Mouse (Mus musculus) heart, embryonic 14.5 days (tissue): ENCODE results near the gene Rfng. TPM values are rescaled to one million over a fixed set of nuclear protein-coding genes. Genes with fewer than 3 reads are reported as not detected.
"Not testable (repeated sequence)": the region's sequence is repeated elsewhere in the genome, so short reads cannot be mapped to it uniquely, and the experiment has no call there.

Source experiments
- ATAC-seq: fragments of 200-750 bp; cut with Nextera tagmentation; 2 replicates; pipeline ENCODE4 v1.8.0; 2017; ENCODE audit warnings: low read depth, moderate TSS enrichment; ENCODE audit not compliant: insufficient number of reproducible peaks, insufficient read depth, low FRiP score
- H3K27ac ChIP-seq, 2 experiments: fragments of 200-500 bp in 1 of 2; fragments of 300-500 bp in 1 of 2; sonication (generic) in 1 of 2; replicated peaks in 1 of 2; 2 replicates each; pipeline ENCODE4 v1.5.1; 2012 to 2014; ENCODE audit warnings: low read depth in 2 of 2, low read length in 2 of 2, control low read depth in 1 of 2, mild to moderate bottlenecking in 1 of 2, mixed read lengths in 1 of 2; ENCODE audit not compliant: control insufficient read depth in 1 of 2, insufficient read depth in 1 of 2
- H3K27me3 ChIP-seq: fragments of 300-500 bp; sonication (generic); 2 replicates; pipeline ENCODE4 v1.6.1; 2014; ENCODE audit warnings: mild to moderate bottlenecking, low read length, control low read depth; ENCODE audit not compliant: control insufficient read depth, insufficient read depth
- H3K36me3 ChIP-seq: fragments of 300-500 bp; sonication (generic); 2 replicates; pipeline ENCODE4 v1.6.1; 2014; ENCODE audit warnings: mild to moderate bottlenecking, control low read depth, low read length, mixed read lengths; ENCODE audit not compliant: control insufficient read depth, insufficient read depth
- H3K4me1 ChIP-seq, 2 experiments: fragments of 200-500 bp in 1 of 2; fragments of 300-500 bp in 1 of 2; sonication (generic) in 1 of 2; 2 replicates each; pipeline ENCODE4 v1.6.1; 2012 to 2014; ENCODE audit warnings: low read length in 2 of 2, control low read depth in 1 of 2, mixed read lengths in 1 of 2; ENCODE audit not compliant: control insufficient read depth in 2 of 2, insufficient read depth in 2 of 2
- H3K4me2 ChIP-seq: fragments of 300-500 bp; sonication (generic); 2 replicates; pipeline ENCODE4 v1.6.1; 2014; ENCODE audit warnings: mild to moderate bottlenecking, low read length
- H3K4me3 ChIP-seq, 2 experiments: fragments of 200-500 bp in 1 of 2; fragments of 300-500 bp in 1 of 2; sonication (generic) in 1 of 2; 2 replicates each; pipeline ENCODE4 v1.5.1; 2012 to 2014; ENCODE audit warnings: low read length in 2 of 2, mild to moderate bottlenecking in 2 of 2, control low read depth in 1 of 2, low read depth in 1 of 2, moderate library complexity in 1 of 2; ENCODE audit not compliant: control insufficient read depth in 1 of 2, insufficient read depth in 1 of 2
- H3K9ac ChIP-seq: fragments of 300-500 bp; sonication (generic); 2 replicates; pipeline ENCODE4 v1.6.1; 2014; ENCODE audit warnings: mild to moderate bottlenecking, low read length
- H3K9me3 ChIP-seq: fragments of 300-500 bp; sonication (generic); 2 replicates; pipeline ENCODE4 v1.6.1; 2016; ENCODE audit warnings: low read length, control low read depth; ENCODE audit not compliant: control insufficient read depth
- WGBS: fragments of 180-500 bp; shearing (Covaris S2); extraction: QIAGEN DNeasy Blood & Tissue Kit; methylation state at CpG from one replicate; pipeline ENCODE4 v1.1.7; 2014; 5-methylcytosine and 5-hydroxymethylcytosine counted together
- polyA plus RNA-seq: library from polyadenylated mRNA; unstranded; fragments of >200 nt; fragmentation: Nextera tagmentation; extraction: Ambion mirVana; gene quantifications from 2 replicates; pipeline ENCODE4 v1.2.1, GENCODE M21; 2014

The Rfng gene
- polyA plus RNA-seq, 1 experiment from 2014 or later = 16.7 TPM

DNA sequence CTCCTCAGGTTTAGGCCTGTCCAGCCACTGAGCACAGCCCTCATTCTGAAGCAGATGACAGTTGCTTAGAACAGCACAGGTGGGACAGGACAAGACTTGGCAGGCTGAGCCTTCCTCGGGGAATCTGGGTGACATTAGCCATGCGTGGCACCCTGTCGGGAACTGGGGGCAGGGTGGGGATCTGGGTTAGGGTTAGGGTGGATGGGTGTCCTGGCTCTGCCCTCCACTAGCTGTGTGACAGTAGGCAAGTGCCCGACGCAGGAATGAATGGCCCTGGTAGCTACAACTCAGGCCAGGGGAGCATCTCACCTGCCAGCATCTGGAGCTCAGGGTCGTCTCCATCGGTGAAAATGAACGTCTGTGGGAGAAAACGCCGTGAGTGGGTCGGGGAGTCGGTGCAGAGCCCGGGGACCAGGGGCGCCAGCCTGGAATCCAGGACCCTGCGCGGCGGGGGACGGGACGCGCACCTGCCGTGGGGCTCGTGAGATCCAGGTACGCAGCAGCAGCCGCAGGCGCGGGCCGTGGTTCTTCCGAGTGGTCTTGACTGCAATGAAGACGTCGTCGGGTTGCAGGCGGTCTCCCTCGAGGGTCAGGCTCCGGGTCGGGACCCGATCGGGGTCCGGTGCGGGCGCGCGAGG lies 462 bp downstream of the Rfng start:
- peak overlapping the region; percentile 81 to 98 for H3K4me3 ChIP-seq
- H3K27ac ChIP-seq = peak overlapping the region in 1 of 2 experiments; percentile 69; a peak in 2 of 4 replicates
- H3K36me3 ChIP-seq = peaks cover 43% of the 10 kb centered on the region
- H3K9ac ChIP-seq = peak overlapping the region; percentile 94
- WGBS = 2% methylated on average over 42 of the region's 42 CpGs
- H3K4me2 ChIP-seq = peak overlapping the region; percentile 89
- ATAC-seq = no peak
- H3K9me3 ChIP-seq = no peaks in the 10 kb centered on the region
- H3K4me1 ChIP-seq = peaks cover 11 to 12% of the 10 kb centered on the region in 2 experiments
- no peaks in the 10 kb centered on the region for H3K27me3 ChIP-seq

DNA sequence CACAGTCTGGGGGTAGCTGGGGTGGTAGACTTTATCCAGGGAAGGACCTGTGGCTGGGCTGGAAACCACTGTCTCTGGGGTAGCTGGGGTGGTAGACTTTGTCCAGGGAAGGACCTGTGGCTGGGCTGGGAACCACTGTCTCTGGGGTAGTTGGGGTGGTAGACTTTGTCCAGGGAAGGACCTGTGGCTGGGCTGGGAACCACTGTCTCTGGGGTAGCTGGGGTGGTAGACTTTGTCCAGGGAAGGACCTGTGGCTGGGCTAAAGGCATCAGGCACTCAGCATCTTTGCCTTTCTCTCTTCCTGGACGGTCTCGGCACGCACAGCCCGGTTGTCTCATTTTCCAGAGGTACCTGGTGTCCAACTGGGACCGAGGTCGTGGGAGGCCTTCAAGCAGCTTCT lies 2.6 kb downstream of the Rfng start:
- H3K27me3 ChIP-seq, H3K4me2 ChIP-seq, H3K27ac ChIP-seq, ATAC-seq, H3K9me3 ChIP-seq, H3K4me3 ChIP-seq, H3K9ac ChIP-seq: not testable (repeated sequence)
- peaks cover 11 to 12% of the 10 kb centered on the region in 2 experiments for H3K4me1 ChIP-seq
- peaks cover 22% of the 10 kb centered on the region for H3K36me3 ChIP-seq
- WGBS = 93% methylated on average over 6 of the region's 6 CpGs

DNA sequence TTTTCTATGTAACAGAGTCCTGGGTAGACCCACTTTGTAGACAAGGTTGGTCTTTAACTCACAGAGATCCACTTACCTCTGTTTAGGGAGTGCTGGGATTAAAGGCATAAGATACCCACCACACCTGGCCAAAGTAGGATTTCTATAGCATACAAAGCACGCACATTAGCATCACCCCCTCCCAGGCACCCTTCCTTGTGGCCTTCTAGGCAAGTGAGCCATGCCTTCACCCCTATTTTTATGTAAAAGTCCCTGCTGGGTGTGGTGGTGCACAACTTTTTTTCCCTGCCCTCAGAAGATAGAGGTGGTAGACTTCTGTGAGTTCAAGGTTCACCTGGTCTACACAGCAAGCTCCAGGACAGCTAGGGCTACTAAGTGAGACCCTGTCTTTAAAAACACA lies 4.1 kb downstream of the Rfng start:
- Histone ChIP-seq H3K4me3 (no peak overlapping the region), H3K9me3 (no peaks in the 10 kb centered on the region), H3K4me1 (peaks cover 5 to 6% of the 10 kb centered on the region in 2 experiments; a peak in 3 of 4 replicates), H3K27me3 (no peaks in the 10 kb centered on the region), H3K9ac (no peak overlapping the region), H3K4me2 (no peak overlapping the region), H3K27ac (no peak overlapping the region), H3K36me3 (peaks cover 15% of the 10 kb centered on the region)
- WGBS = 89% methylated on average over 1 of the region's 1 CpGs
- no peak for ATAC-seq

DNA sequence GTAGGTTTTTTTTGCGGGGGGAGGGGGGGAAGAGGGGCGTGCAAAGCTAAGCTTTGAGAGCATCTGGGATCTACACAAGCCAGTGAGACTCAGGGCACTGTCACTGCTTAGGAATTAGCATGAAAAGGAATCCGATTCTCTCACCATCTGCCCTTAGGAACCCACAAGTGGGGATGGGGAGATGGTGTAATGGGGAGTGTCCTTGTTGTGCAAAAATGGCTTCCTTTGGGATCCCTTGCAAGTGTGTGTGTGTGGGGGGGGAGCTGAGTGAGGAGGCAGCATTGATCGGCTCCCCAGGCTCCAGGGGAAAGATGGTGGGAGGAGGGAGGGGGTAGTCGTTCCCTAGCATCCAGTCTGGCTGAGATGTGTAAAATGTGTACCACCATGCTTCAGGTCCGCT lies 6.9 kb downstream of the Rfng start:
- WGBS = 28% methylated on average over 6 of the region's 6 CpGs

DNA sequence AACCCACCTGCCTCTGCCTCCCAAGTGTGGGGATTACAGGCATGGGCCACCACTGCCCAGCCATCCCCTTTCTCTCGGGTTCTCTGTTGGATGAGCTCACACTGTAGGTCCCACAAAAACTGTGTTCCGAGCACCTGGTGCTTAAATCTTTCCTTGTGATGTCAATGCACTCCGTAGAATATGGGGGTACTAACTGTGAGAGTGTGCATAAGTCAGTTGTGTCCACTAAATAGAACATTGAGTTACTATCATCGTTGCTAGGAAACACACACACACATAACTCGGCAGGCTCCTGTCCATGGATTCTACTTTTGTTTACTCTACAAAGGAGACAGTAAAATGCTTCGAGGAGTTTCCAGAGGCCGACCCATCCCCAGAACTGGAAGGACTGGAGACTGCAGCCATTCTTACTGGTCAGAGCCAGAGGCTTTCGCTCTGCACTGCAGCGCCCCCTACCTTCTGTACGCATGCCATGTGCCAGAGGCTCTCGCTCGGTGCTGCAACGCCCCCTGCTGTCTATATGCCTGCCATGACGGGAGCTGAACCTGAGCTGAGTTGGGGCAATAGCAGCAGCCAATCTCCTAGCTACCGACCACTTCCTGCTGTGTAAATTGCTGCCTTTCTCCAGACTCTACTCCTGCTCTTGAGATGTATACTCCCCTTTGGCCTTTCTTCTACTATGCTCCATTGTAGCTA lies 8.1 kb downstream of the Rfng start:
- 27% methylated on average over 15 of the region's 15 CpGs for WGBS
- no peak overlapping the region for H3K4me2 ChIP-seq
- peak; percentile 48; the same call in 1 of the 2 replicates for ATAC-seq

More for the DNA sequence above, 6.9 kb downstream of the Rfng start:
- Histone ChIP-seq H3K27me3 (no peaks in the 10 kb centered on the region), H3K9ac (no peak overlapping the region), H3K27ac (no peak overlapping the region), H3K36me3 (peaks cover 13% of the 10 kb centered on the region), H3K9me3 (no peaks in the 10 kb centered on the region), H3K4me1 (no peaks in the 10 kb centered on the region), H3K4me2 (no peak overlapping the region), H3K4me3 (no peak overlapping the region)
- no peak for ATAC-seq

DNA sequence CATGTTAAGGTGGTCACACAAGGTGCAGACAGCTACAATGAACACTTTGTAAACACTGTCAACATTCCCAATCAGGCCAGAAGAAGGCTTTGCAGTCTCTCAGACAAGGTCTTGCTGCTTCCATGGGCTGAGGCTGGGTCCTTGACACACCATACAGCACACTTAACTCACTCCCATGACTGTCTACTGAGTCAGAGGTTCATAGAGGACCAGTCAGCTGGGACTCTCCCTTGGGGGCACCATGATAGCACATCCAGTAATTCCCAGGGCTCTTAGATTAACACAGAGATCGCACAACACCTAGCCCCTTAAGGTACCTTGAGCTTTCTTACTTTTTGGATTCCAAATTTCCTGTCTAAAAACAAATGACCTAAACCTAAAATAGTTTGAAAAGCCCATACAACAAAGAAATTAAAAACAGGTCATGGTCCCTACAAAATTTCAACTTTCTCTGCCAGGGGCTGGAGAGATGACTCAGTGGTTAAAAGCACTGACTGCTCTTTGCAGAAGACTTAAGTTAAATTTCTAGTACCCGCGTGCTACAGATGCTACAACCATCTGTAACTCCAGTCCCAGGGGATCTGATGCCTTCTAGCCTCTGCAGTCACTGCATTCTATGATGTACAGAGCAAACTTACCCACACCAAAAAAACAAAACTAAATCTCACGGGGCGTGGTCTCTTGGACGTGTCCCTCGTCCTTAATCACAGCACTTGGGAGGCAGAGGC lies 10.4 kb downstream of the Rfng start:
- WGBS = 84% methylated on average over 7 of the region's 7 CpGs
- H3K4me1 ChIP-seq = no peaks in the 10 kb centered on the region
- H3K27ac ChIP-seq = no peak overlapping the region
- H3K36me3 ChIP-seq = no peaks in the 10 kb centered on the region
- no peaks in the 10 kb centered on the region for H3K27me3 ChIP-seq
- H3K9ac ChIP-seq = no peak overlapping the region
- no peak overlapping the region for H3K4me3 ChIP-seq
- ATAC-seq = no peak
- no peaks in the 10 kb centered on the region for H3K9me3 ChIP-seq
- no peak overlapping the region for H3K4me2 ChIP-seq

More for the DNA sequence above, 8.1 kb downstream of the Rfng start:
- no peak overlapping the region for H3K27ac ChIP-seq
- H3K27me3 ChIP-seq = no peaks in the 10 kb centered on the region
- H3K4me1 ChIP-seq = no peaks in the 10 kb centered on the region
- peaks cover 6% of the 10 kb centered on the region for H3K36me3 ChIP-seq
- no peak overlapping the region for H3K9ac ChIP-seq
- H3K4me3 ChIP-seq = no peak overlapping the region
- H3K9me3 ChIP-seq = no peaks in the 10 kb centered on the region

DNA sequence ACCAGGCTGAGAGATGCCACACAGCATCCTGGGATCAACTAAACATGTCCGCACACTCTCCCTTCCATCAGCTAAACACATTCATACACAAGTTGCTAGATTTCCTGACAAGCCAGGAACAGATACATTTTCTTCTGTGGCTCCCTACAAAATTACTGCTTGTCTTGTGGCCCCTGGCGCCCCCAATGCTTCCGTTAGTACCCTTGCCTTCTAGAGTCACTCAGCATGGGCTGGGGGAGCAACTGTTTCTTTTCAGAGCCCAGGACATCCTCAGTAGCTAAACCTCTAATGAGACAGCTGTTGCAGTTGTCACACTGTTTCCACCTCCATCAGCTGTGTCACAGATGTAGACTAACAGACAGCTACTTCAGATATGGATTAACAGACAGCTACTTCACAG lies 11.3 kb downstream of the Rfng start:
- Histone ChIP-seq H3K9ac (no peak overlapping the region), H3K4me3 (no peak overlapping the region), H3K4me1 (no peaks in the 10 kb centered on the region), H3K27me3 (no peaks in the 10 kb centered on the region), H3K36me3 (no peaks in the 10 kb centered on the region), H3K9me3 (no peaks in the 10 kb centered on the region), H3K4me2 (no peak overlapping the region), H3K27ac (no peak overlapping the region)
- ATAC-seq = no peak
- 55% methylated on average over 3 of the region's 3 CpGs for WGBS
